Mouse (Mus musculus) CD4-positive, CD25-positive, alpha-beta regulatory T cell, adult 9 weeks (primary cell): ENCODE measurements around the gene 2610001J05Rik. TPM values are rescaled to one million over a fixed set of nuclear protein-coding genes. Genes with fewer than 3 reads are reported as not detected.

Experiments used
- polyA plus RNA-seq: library from polyadenylated mRNA; unstranded; fragments of 100-300 nt; shearing (Covaris generic); gene quantifications from one replicate; pipeline ENCODE4 v1.2.1, GENCODE M21; 2017

The 2610001J05Rik gene
- polyA plus RNA-seq: 103 TPM

GRCm38 (mm10) chr6:13870919-13871624, at the start of gene 2610001J05Rik:
2610001J05Rik (minus strand) TSS chr6:13871518.

DNA sequence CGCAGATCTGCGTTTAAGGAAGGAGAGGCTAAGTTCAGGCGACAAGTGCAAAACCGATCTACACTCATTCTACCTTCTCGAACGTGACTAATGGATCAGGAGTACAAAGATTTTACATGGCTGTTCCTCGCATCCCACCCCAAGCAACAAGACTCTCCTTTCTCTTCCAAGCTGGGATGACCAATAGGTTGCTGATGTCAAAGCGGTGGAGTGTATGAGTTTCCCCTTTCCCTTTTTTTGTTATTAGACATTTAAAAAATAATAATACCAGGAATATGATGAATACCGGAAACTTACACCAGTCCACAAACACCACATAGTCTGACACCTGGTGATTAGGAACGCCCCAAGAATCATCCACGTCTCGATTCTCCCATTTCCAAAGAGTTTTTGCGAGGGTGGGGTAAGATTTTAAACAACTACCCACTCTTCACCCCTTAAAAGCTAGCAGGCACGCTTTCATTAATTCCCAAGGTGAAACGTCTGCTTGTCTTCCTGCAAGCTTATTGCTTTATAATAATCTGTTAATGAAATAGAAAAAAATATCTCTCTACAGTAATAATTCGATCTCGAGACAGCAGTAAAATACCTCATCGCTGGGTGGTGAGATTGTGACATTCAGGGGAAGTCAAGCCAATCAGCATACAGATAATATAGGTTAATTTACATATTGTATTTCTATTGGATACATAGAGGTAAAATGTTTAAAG, 31.8 kb downstream of the 2610001J05Rik start, which contains the start of gene Gpr85:
Gene Gpr85 (minus strand): TSS at position 598 of the 710 bp plus-strand sequence.

Other genes starting within 250 kb of the 2610001J05Rik start
- gene Bmt2, start 193.6 kb downstream of the 2610001J05Rik start, polyA plus RNA-seq: 4.6 TPM
- gene Gpr85, start 31.6 kb downstream of the 2610001J05Rik start, polyA plus RNA-seq: not detected